Mouse (Mus musculus) limb, embryonic 11.5 days (tissue): ENCODE measurements around the gene Gdpd2. TPM values are rescaled to one million over a fixed set of nuclear protein-coding genes. Genes with fewer than 3 reads are reported as not detected.

ENCODE experiments used
- ATAC-seq: fragments of 200-750 bp; cut with Nextera tagmentation; 2 replicates; pipeline ENCODE4 v1.8.0; 2017; ENCODE audit warnings: low read depth; ENCODE audit not compliant: insufficient number of reproducible peaks, low FRiP score, low TSS enrichment
- DNase-seq: peaks from one replicate; pipeline ENCODE4 v3.0.0-alpha.2; 2015; ENCODE audit warnings: low spot score
- H3K27ac ChIP-seq: fragments of 300-500 bp; sonication (generic); replicated peaks from 2 replicates; pipeline ENCODE4 v1.5.1; 2014; ENCODE audit warnings: low read depth, mild to moderate bottlenecking, low read length
- H3K27me3 ChIP-seq: fragments of 300-500 bp; sonication (generic); 2 replicates; pipeline ENCODE4 v1.6.1; 2014; ENCODE audit warnings: mild to moderate bottlenecking, low read length, mixed read lengths; ENCODE audit not compliant: control insufficient read depth, insufficient read depth
- H3K36me3 ChIP-seq: fragments of 300-500 bp; sonication (generic); 2 replicates; pipeline ENCODE4 v1.6.1; 2014; ENCODE audit warnings: mild to moderate bottlenecking, low read length, moderate library complexity, mixed read lengths; ENCODE audit not compliant: control insufficient read depth, insufficient read depth
- H3K4me1 ChIP-seq: fragments of 300-500 bp; sonication (generic); 2 replicates; pipeline ENCODE4 v1.6.1; 2014; ENCODE audit warnings: low read length, mixed read lengths; ENCODE audit not compliant: control insufficient read depth, insufficient read depth
- H3K4me2 ChIP-seq: fragments of 300-500 bp; sonication (generic); 2 replicates; pipeline ENCODE4 v1.6.1; 2014; ENCODE audit warnings: low read depth, mild to moderate bottlenecking, moderate library complexity; ENCODE audit not compliant: severe bottlenecking
- H3K4me3 ChIP-seq: fragments of 300-500 bp; sonication (generic); 2 replicates; pipeline ENCODE4 v1.5.1; 2014; ENCODE audit warnings: low read depth, low read length
- H3K9ac ChIP-seq: fragments of 300-500 bp; sonication (generic); 2 replicates; pipeline ENCODE4 v1.6.1; 2014; ENCODE audit warnings: mild to moderate bottlenecking, low read length
- H3K9me3 ChIP-seq: fragments of 300-500 bp; sonication (generic); 2 replicates; pipeline ENCODE4 v1.6.1; 2016; ENCODE audit warnings: low read length; ENCODE audit not compliant: control insufficient read depth
- WGBS: fragments of 180-500 bp; shearing (Covaris S2); extraction: QIAGEN DNeasy Blood & Tissue Kit; methylation state at CpG from one replicate; pipeline ENCODE4 v1.1.7; 2014; 5-methylcytosine and 5-hydroxymethylcytosine counted together
- polyA plus RNA-seq: library from polyadenylated mRNA; unstranded; fragments of >200 nt; fragmentation: Nextera tagmentation; extraction: Ambion mirVana; gene quantifications from 2 replicates; pipeline ENCODE4 v1.2.1, GENCODE M21; 2014

Gdpd2 gene
- polyA plus RNA-seq, 1 experiment from 2014 or later, result 1.3 TPM

DNA sequence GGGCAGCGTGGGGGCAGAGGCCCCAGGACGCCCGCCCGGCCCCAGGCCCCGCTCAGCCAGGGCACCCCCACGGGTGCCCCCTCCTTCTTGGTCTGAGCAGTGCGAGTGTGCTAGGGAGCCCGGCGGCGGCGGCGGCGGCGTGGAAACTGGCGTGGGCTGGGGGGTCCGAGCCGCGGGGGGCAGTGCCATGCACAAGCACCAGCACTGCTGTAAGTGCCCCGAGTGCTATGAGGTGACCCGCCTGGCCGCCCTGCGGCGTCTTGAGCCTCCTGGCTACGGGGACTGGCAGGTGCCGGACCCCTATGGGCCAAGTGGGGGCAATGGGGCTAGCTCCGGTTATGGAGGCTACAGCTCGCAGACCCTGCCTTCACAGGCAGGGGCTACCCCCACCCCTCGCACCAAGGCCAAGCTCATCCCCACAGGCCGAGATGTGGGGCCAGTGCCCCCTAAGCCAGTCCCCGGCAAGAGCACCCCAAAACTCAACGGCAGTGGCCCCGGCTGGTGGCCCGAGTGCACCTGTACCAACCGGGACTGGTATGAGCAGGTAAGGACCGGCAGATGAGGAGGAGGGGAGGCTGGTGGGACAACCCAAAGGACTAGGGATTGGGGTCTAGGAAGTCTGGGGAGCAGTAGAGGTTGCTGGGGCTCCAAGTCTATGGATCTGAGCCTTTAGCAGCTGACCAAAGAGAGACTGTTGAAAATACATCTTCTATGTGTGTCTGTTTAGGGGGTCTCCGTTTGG, 38.4 kb downstream of the Gdpd2 start:
- Histone ChIP-seq H3K9ac (0 out of 2 replicates have a peak overlapping the region, but pooled peaks have one; percentile 22), H3K4me2 (peak overlapping the region; percentile 77), H3K27me3 (0 out of 2 replicates have a peak, but pooled peaks cover 4% of the 10 kb centered on the region), H3K36me3 (no peaks in the 10 kb centered on the region), H3K27ac (no peak overlapping the region), H3K9me3 (no peaks in the 10 kb centered on the region), H3K4me3 (peak overlapping the region; percentile 46), H3K4me1 (no peaks in the 10 kb centered on the region)
- ATAC-seq, result peak; percentile 47; the same call in 1 of the 2 replicates
- 27% methylated on average over 21 of the region's 36 CpGs for WGBS
- no peak for DNase-seq

- Histone ChIP-seq H3K4me3 (no peak overlapping the region), H3K4me1 (no peaks in the 10 kb centered on the region), H3K36me3 (no peaks in the 10 kb centered on the region), H3K27ac (no peak overlapping the region), H3K9ac (no peak overlapping the region), H3K9me3 (no peaks in the 10 kb centered on the region), H3K27me3 (0 out of 2 replicates have a peak, but pooled peaks cover 4% of the 10 kb centered on the region), H3K4me2 (no peak overlapping the region)
- no peak for ATAC-seq
- 84% methylated on average over 5 of the region's 5 CpGs for WGBS
- no peak for DNase-seq
Measured at GRCm38 (mm10) chrX:100769281-100769680, 39.6 kb downstream of the Gdpd2 start.

DNA sequence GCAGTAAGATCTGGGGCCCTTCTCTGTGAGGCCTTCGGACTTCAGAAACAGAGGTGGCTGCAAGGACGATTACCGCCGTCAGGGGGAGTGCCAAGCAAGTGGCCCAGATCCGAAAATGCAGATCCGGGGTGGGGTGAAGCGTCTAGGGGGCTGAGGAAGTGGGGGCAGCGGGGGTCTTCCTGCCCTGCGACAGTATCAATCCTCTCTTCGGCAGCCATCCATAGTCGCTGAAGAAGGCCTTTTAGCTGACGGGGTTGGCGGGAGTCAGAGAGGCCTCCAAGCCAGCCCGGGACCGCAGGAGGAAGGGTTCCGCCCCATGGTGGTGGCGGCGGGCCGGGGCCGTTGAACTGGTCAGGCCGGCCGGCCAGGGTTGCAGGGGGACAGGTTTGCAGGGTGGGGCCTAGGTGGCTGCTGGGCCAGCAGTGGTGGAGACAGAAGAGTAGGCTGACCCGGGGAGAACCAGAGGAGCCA, 44.7 kb downstream of the Gdpd2 start:
- WGBS, result 27% methylated on average over 22 of the region's 23 CpGs
- H3K27ac ChIP-seq, result no peak overlapping the region
- no peak for ATAC-seq
- peak overlapping the region; percentile 70 for H3K9ac ChIP-seq
- H3K27me3 ChIP-seq, result peaks cover 3% of the 10 kb centered on the region; the same call in 1 of the 2 replicates
- H3K9me3 ChIP-seq, result no peaks in the 10 kb centered on the region
- no peaks in the 10 kb centered on the region for H3K4me1 ChIP-seq
- peak; percentile 74 for DNase-seq
- peak overlapping the region; percentile 30 for H3K4me3 ChIP-seq
- peak overlapping the region; percentile 46 for H3K4me2 ChIP-seq
- no peaks in the 10 kb centered on the region for H3K36me3 ChIP-seq

GRCm38 (mm10) chrX:100775405-100775804, 45.7 kb downstream of the Gdpd2 start:
- Histone ChIP-seq H3K36me3 (no peaks in the 10 kb centered on the region), H3K27ac (no peak overlapping the region), H3K4me2 (no peak overlapping the region), H3K4me3 (no peak overlapping the region), H3K9me3 (no peaks in the 10 kb centered on the region), H3K4me1 (no peaks in the 10 kb centered on the region), H3K9ac (no peak overlapping the region), H3K27me3 (peaks cover 3% of the 10 kb centered on the region; the same call in 1 of the 2 replicates)
- 85% methylated on average over 3 of the region's 3 CpGs for WGBS
- DNase-seq, result no peak
- ATAC-seq, result no peak

GRCm38 (mm10) chrX:100776494-100776893, 46.8 kb downstream of the Gdpd2 start:
- peak; percentile 65 for DNase-seq
- H3K9me3 ChIP-seq, result no peaks in the 10 kb centered on the region
- H3K4me3 ChIP-seq, result peak overlapping the region; percentile 57; the same call in 1 of the 2 replicates
- H3K4me2 ChIP-seq, result peak overlapping the region; percentile 55; the same call in 1 of the 2 replicates
- H3K27me3 ChIP-seq, result peaks cover 3% of the 10 kb centered on the region; the same call in 1 of the 2 replicates
- H3K4me1 ChIP-seq, result no peaks in the 10 kb centered on the region
- 22% methylated on average over 9 of the region's 9 CpGs for WGBS
- H3K9ac ChIP-seq, result no peak overlapping the region
- no peaks in the 10 kb centered on the region for H3K36me3 ChIP-seq
- no peak overlapping the region for H3K27ac ChIP-seq
- ATAC-seq, result peak; percentile 45; the same call in 1 of the 2 replicates

DNA sequence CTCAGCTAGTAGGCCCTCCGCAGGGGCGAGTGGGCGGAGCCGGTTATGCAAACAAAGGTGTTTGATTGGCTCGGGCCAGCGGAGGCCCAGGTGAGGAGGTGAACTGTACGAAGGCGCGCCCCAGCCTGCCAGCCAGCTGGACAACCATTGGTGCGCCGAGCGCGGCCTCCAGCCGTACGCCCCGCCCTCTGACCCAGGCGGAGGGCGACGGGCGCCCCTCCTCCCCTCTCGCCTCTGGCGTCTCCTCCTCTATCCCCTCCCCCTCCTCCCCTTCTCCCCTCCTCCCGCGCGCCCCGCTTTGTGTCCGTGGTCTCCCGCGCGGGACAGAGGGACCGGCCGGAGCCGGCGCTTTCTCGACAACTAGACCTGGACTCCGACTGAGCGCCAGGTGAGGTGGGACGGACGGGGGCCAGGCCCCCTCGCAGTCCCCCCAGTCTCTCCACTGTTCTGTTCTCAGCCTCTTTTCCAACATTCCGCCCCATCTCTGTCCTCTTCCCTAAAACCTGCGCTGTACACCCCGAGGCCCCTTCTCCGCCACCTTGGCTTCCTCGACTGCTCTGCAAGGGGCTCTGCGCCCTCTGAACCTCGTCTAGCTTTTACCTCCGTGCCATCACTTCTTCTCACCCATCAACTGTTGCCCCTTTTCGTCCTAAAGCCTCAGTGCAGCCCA, 47.4 kb downstream of the Gdpd2 start:
- no peaks in the 10 kb centered on the region for H3K36me3 ChIP-seq
- H3K4me2 ChIP-seq, result peak overlapping the region; percentile 55
- ATAC-seq, result peak; percentile 94
- H3K27me3 ChIP-seq, result peaks cover 3% of the 10 kb centered on the region; the same call in 1 of the 2 replicates
- H3K27ac ChIP-seq, result peak overlapping the region; percentile 82
- WGBS, result 17% methylated on average over 31 of the region's 49 CpGs
- H3K4me1 ChIP-seq, result no peaks in the 10 kb centered on the region
- peak overlapping the region; percentile 57 for H3K4me3 ChIP-seq
- H3K9ac ChIP-seq, result peak overlapping the region; percentile 81
- no peaks in the 10 kb centered on the region for H3K9me3 ChIP-seq
- DNase-seq, result peak; percentile 85

DNA sequence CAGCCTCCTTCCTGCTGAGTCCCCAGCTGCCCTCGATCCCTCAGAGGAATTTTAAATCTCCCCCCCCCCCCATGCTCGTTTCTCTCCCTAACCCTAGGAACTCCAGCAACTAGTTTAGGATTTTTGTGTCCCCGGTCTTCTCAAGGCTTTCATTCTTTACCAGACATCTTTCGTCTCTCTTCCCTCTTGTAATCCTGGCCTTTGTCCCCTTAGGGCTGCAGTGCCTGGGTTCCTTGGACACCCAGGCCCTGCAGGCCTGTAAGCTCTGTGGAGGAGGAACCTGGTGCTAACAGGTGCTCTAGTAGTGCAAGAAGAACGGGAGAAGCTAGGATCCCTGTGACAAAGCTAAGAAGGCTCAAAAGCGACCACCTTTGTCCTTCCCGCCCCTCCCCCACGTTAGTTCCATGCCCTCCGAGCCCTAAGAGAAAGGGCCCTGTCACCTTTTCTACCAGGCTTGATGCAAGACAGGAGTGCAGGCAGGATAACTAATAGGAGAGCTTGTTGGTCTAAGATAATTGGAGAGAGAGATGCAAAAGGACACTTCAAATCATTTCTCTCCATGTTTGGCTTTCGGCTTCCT, 48.1 kb downstream of the Gdpd2 start:
- Histone ChIP-seq H3K4me3 (peak overlapping the region; percentile 57), H3K4me1 (no peaks in the 10 kb centered on the region), H3K36me3 (no peaks in the 10 kb centered on the region), H3K27ac (peak overlapping the region; percentile 82), H3K9me3 (no peaks in the 10 kb centered on the region), H3K9ac (peak overlapping the region; percentile 81), H3K4me2 (peak overlapping the region; percentile 55), H3K27me3 (peaks cover 3% of the 10 kb centered on the region; the same call in 1 of the 2 replicates)
- ATAC-seq, result no peak
- WGBS, result 25% methylated on average over 10 of the region's 10 CpGs
- peak; percentile 38 for DNase-seq

DNA sequence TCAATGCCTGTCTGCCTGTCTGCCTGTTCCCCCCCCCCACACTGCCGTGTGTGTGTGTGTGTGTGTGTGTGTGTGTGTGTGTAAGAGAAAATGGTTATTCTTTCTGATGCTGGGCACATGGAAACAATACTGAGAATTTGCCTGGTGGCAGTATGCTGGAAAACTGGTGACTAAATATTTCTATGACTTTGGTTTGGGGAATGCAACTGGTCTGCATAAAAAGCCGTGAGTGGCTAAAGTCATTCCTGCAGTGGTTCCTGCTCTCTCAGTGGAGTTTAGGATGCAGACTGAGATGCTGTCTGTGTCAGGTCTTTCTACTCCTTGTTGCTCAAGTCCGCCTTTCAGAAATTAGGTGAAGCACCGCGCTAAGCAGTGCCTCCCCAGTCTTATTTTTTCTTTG, 48.7 kb downstream of the Gdpd2 start:
- no peak overlapping the region for H3K27ac ChIP-seq
- WGBS, result 37% methylated on average over 5 of the region's 5 CpGs
- H3K36me3 ChIP-seq, result no peaks in the 10 kb centered on the region
- peaks cover 3% of the 10 kb centered on the region; the same call in 1 of the 2 replicates for H3K27me3 ChIP-seq
- no peaks in the 10 kb centered on the region for H3K4me1 ChIP-seq
- DNase-seq (no peak), ATAC-seq (no peak)
- H3K4me2 ChIP-seq, result peak overlapping the region; percentile 55
- H3K4me3 ChIP-seq, result peak overlapping the region; percentile 57
- H3K9ac ChIP-seq, result peak overlapping the region; percentile 81
- H3K9me3 ChIP-seq, result no peaks in the 10 kb centered on the region
